Mouse (Mus musculus) olfactory bulb, adult 2 months (tissue): ENCODE measurements at regions not wholly inside any gene's neighbourhood (a gene's known extent, or its start where the extent isn't known, plus 50 kb on each side); places are given as distances from the start of the nearest gene placed in this dataset.

Experiments
- CTCF ChIP-seq: fragments of 200-500 bp; IDR thresholded peaks from 2 replicates; pipeline ENCODE4 v1.5.1; 2012; ENCODE audit warnings: low read depth, mild to moderate bottlenecking, low read length, moderate library complexity; ENCODE audit not compliant: insufficient read depth
- POLR2A ChIP-seq: fragments of 200-500 bp; IDR thresholded peaks from 2 replicates; pipeline ENCODE4 v1.6.1; 2012; ENCODE audit warnings: mild to moderate bottlenecking, low read depth, low read length, moderate library complexity; ENCODE audit not compliant: insufficient read depth

GRCm38 (mm10) chr3:40118551-40118950, 412.5 kb upstream of the Intu start:
- TF ChIP-seq CTCF, result no peak
- TF ChIP-seq POLR2A, result no peak
